Comparison of ENCODE assay signal across 8 mouse cellular contexts in genomic region chr11:97449601-97450293, GRCm38 (mm10). TPM values are rescaled to one million over a fixed set of nuclear protein-coding genes. Genes with fewer than 3 reads are reported as not detected.
A peak's percentile ranks its signal among the peaks of the same experiment; 100 is the strongest.
DNase-seq lines count a peak whose midpoint lies in the region; ATAC-seq and TF ChIP-seq lines count a peak whose summit lies in the region.

No protein-coding gene starts in this region.

- peak; percentile 92 for ATAC-seq in forebrain, embryonic 14.5 days
- peak; percentile 87 for ATAC-seq in heart, postnatal 0 days (ENCODE audit: insufficient read depth, low read depth)
- no peak for ATAC-seq in liver, embryonic 16.5 days (ENCODE audit: low read depth)
- peak; percentile 91 for ATAC-seq in neural tube, embryonic 14.5 days (ENCODE audit: low read depth)

- WGBS in forebrain, embryonic 14.5 days = 11% methylated on average over 15 of the region's 15 CpGs
- WGBS in heart, postnatal 0 days = 6% methylated on average over 15 of the region's 15 CpGs
- WGBS in liver, embryonic 16.5 days (ENCODE audit: insufficient replicate concordance) = 36% methylated on average over 15 of the region's 15 CpGs
- 12% methylated on average over 15 of the region's 15 CpGs for WGBS in neural tube, embryonic 14.5 days

- no peak overlapping the region for H3K27ac ChIP-seq in ES-Bruce4 (ENCODE audit: insufficient read depth, low read length)
- H3K27ac ChIP-seq in forebrain, embryonic 14.5 days (ENCODE audit: low read depth, low read length) = peak overlapping the region; percentile 60
- peak overlapping the region; percentile 80 for H3K27ac ChIP-seq in heart, postnatal 0 days (ENCODE audit: low read depth)
- peak overlapping the region; percentile 70 for H3K27ac ChIP-seq in liver, embryonic 16.5 days (ENCODE audit: low read length)
- peak overlapping the region; percentile 78 for H3K27ac ChIP-seq in neural tube, embryonic 14.5 days (ENCODE audit: low read depth, low read length)

- H3K36me3 ChIP-seq in ES-Bruce4 (ENCODE audit: control insufficient read depth, insufficient read depth, low read length, poor library complexity, severe bottlenecking) = peaks cover 27% of the 10 kb centered on the region
- H3K36me3 ChIP-seq in forebrain, embryonic 14.5 days (ENCODE audit: control insufficient read depth, insufficient read depth, low read length) = peaks cover 12% of the 10 kb centered on the region; the same call in 1 of the 2 replicates
- H3K36me3 ChIP-seq in heart, postnatal 0 days (replicated peaks; ENCODE audit: control insufficient read depth, insufficient read depth, low read length) = peaks cover 69% of the 10 kb centered on the region
- peaks cover 72% of the 10 kb centered on the region for H3K36me3 ChIP-seq in liver, embryonic 16.5 days (ENCODE audit: control insufficient read depth, insufficient read depth)
- peaks cover 3% of the 10 kb centered on the region; the same call in 1 of the 2 replicates for H3K36me3 ChIP-seq in neural tube, embryonic 14.5 days (ENCODE audit: control insufficient read depth, insufficient read depth, low read length)

- H3K4me1 ChIP-seq in ES-Bruce4 (ENCODE audit: control insufficient read depth, insufficient read depth, low read length) = peaks cover 9% of the 10 kb centered on the region
- peaks cover 21% of the 10 kb centered on the region for H3K4me1 ChIP-seq in forebrain, embryonic 14.5 days (ENCODE audit: control insufficient read depth, insufficient read depth, low read length)
- peaks cover 15% of the 10 kb centered on the region for H3K4me1 ChIP-seq in heart, postnatal 0 days (ENCODE audit: control insufficient read depth, insufficient read depth)
- peaks cover 59% of the 10 kb centered on the region for H3K4me1 ChIP-seq in liver, embryonic 16.5 days (ENCODE audit: control insufficient read depth, low read depth, low read length)
- peaks cover 31% of the 10 kb centered on the region for H3K4me1 ChIP-seq in neural tube, embryonic 14.5 days (ENCODE audit: control insufficient read depth, insufficient read depth, low read length)

- peak; percentile 82 for DNase-seq in cerebellum, adult 11-12 months
- DNase-seq in forebrain, embryonic 14.5 days (ENCODE audit: low spot score) = peak; percentile 91
- peak; percentile 89 for DNase-seq in heart, postnatal 0 days (ENCODE audit: low spot score)
- DNase-seq in kidney, postnatal 4 days = peak; percentile 85 to 91
- peak; percentile 54 for DNase-seq in yolk sac, embryonic 10.5 days (ENCODE audit: low spot score)

- H3K4me3 ChIP-seq in ES-Bruce4 (ENCODE audit: low read depth, low read length) = peak overlapping the region; percentile 46
- peak overlapping the region; percentile 48 for H3K4me3 ChIP-seq in forebrain, embryonic 14.5 days (ENCODE audit: low read depth, low read length)
- peak overlapping the region; percentile 35 for H3K4me3 ChIP-seq in heart, postnatal 0 days (ENCODE audit: low read depth, low read length)
- peak overlapping the region; percentile 30 for H3K4me3 ChIP-seq in liver, embryonic 16.5 days (ENCODE audit: low read depth, low read length)
- H3K4me3 ChIP-seq in neural tube, embryonic 14.5 days (ENCODE audit: low read depth, low read length) = peak overlapping the region; percentile 51

- H3K9me3 ChIP-seq in ES-Bruce4 (replicated peaks; ENCODE audit: control insufficient read depth, insufficient read depth, low read length, poor library complexity, severe bottlenecking) = no peaks in the 10 kb centered on the region
- no peaks in the 10 kb centered on the region for H3K9me3 ChIP-seq in forebrain, embryonic 14.5 days (replicated peaks; ENCODE audit: control insufficient read depth, low read length)
- H3K9me3 ChIP-seq in heart, postnatal 0 days (replicated peaks; ENCODE audit: control insufficient read depth, low read length) = no peaks in the 10 kb centered on the region
- no peaks in the 10 kb centered on the region for H3K9me3 ChIP-seq in liver, embryonic 16.5 days (replicated peaks; ENCODE audit: control insufficient read depth, low read length)
- no peaks in the 10 kb centered on the region for H3K9me3 ChIP-seq in neural tube, embryonic 14.5 days (ENCODE audit: control insufficient read depth, low read length)

- peak overlapping the region; percentile 61 for H3K4me2 ChIP-seq in forebrain, embryonic 14.5 days (ENCODE audit: low read length)
- peak overlapping the region; percentile 52 for H3K4me2 ChIP-seq in heart, postnatal 0 days (ENCODE audit: low read depth, low read length)
- peak overlapping the region; percentile 14; the same call in 1 of the 2 replicates for H3K4me2 ChIP-seq in liver, embryonic 16.5 days (ENCODE audit: low read depth, low read length)
- peak overlapping the region; percentile 91 for H3K4me2 ChIP-seq in neural tube, embryonic 14.5 days (ENCODE audit: low read depth, low read length)

- no peak for TF ChIP-seq CTCF in ES-Bruce4 (IDR thresholded peaks at IDR 0.05; ENCODE audit: low read depth, low read length)
- TF ChIP-seq CTCF in heart, postnatal 0 days (IDR thresholded peaks at IDR 0.05; ENCODE audit: low read depth) = no peak

- no peak for TF ChIP-seq POLR2A in ES-Bruce4 (IDR thresholded peaks at IDR 0.05; ENCODE audit: insufficient read depth, low read length)

- no peaks in the 10 kb centered on the region for H3K27me3 ChIP-seq in ES-Bruce4 (ENCODE audit: control insufficient read depth, insufficient read depth, low read length, poor library complexity, severe bottlenecking)
- H3K27me3 ChIP-seq in forebrain, embryonic 14.5 days (replicated peaks; ENCODE audit: control insufficient read depth, insufficient read depth, low read length) = no peaks in the 10 kb centered on the region
- no peaks in the 10 kb centered on the region for H3K27me3 ChIP-seq in heart, postnatal 0 days (ENCODE audit: control insufficient read depth, insufficient read depth, low read length)
- H3K27me3 ChIP-seq in liver, embryonic 16.5 days (ENCODE audit: control insufficient read depth, insufficient read depth, low read depth, low read length) = no peaks in the 10 kb centered on the region
- H3K27me3 ChIP-seq in neural tube, embryonic 14.5 days (ENCODE audit: control insufficient read depth, insufficient read depth, low read length) = no peaks in the 10 kb centered on the region

- no peak overlapping the region for H3K9ac ChIP-seq in ES-Bruce4 (ENCODE audit: low read depth, poor library complexity, severe bottlenecking)
- peak overlapping the region; percentile 73 for H3K9ac ChIP-seq in forebrain, embryonic 14.5 days (ENCODE audit: low read length)
- 0 out of 2 replicates have a peak overlapping the region, but pooled peaks have one; percentile 13 for H3K9ac ChIP-seq in heart, postnatal 0 days (replicated peaks; ENCODE audit: low read depth, low read length)
- H3K9ac ChIP-seq in liver, embryonic 16.5 days (ENCODE audit: low read depth, low read length) = peak overlapping the region; percentile 35; the same call in 1 of the 2 replicates
- peak overlapping the region; percentile 81 for H3K9ac ChIP-seq in neural tube, embryonic 14.5 days (replicated peaks; ENCODE audit: low read depth, low read length)

- TF ChIP-seq EP300 in ES-Bruce4 (IDR thresholded peaks at IDR 0.05; ENCODE audit: insufficient read depth, low read depth, low read length) = no peak
- 0 out of 2 replicates have a peak, but pooled peaks have one; percentile 23 for TF ChIP-seq EP300 in heart, postnatal 0 days (IDR thresholded peaks at IDR 0.05; ENCODE audit: low read depth)

RNA-seq across cellular contexts. Expression of gene Arhgap23, which starts 34.4 kb away (rescaled TPM):
- 30.3 and 32.5 TPM in 2 replicates for polyA plus RNA-seq in ES-Bruce4 (2011; ENCODE audit: insufficient read depth, insufficient read length, low read depth, missing spikeins)
- 5.4 and 6.3 TPM in 2 replicates for polyA plus RNA-seq in forebrain, embryonic 14.5 days (2014; fragmentation: Nextera tagmentation; extraction: Ambion mirVana)
- total RNA-seq in heart, postnatal 0 days (2014; rRNA removed; ENCODE audit: low replicate concordance) = 44.0 and 53.5 TPM in 2 replicates
- 3.7 and 3.8 TPM in 2 replicates for polyA plus RNA-seq in heart, postnatal 0 days (2015; fragmentation: Nextera tagmentation; extraction: Ambion mirVana)
- 4.8 and 5.4 TPM in 2 replicates for polyA plus RNA-seq in liver, embryonic 16.5 days (2015; fragmentation: Nextera tagmentation; extraction: Ambion mirVana)
- polyA plus RNA-seq in neural tube, embryonic 14.5 days (2014; fragmentation: Nextera tagmentation; extraction: Ambion mirVana) = 9.2 and 9.6 TPM in 2 replicates

RNA-seq across cellular contexts. Expression of gene 4933428G20Rik, which starts 50.4 kb away (rescaled TPM):
- polyA plus RNA-seq in ES-Bruce4 (2011; ENCODE audit: insufficient read depth, insufficient read length, low read depth, missing spikeins) = not detected in 2 replicates
- polyA plus RNA-seq in forebrain, embryonic 14.5 days (2014; fragmentation: Nextera tagmentation; extraction: Ambion mirVana) = 0.40 TPM in 1 of 2 replicates, not detected in the other
- not detected in 2 replicates for total RNA-seq in heart, postnatal 0 days (2014; rRNA removed; ENCODE audit: low replicate concordance)
- 0.45 TPM in 2 replicates for polyA plus RNA-seq in heart, postnatal 0 days (2015; fragmentation: Nextera tagmentation; extraction: Ambion mirVana)
- polyA plus RNA-seq in liver, embryonic 16.5 days (2015; fragmentation: Nextera tagmentation; extraction: Ambion mirVana) = 0.46 and 0.59 TPM in 2 replicates
- 0.26 and 0.33 TPM in 2 replicates for polyA plus RNA-seq in neural tube, embryonic 14.5 days (2014; fragmentation: Nextera tagmentation; extraction: Ambion mirVana)

Comparison
In these comparisons a context has a peak if more than half of its experiments do, and no peak if none do; other contexts are left out.
1. H3K4me2 ChIP-seq: peak in every context shown above with its lines; median percentile 91 in neural tube, embryonic 14.5 days; 61 in forebrain, embryonic 14.5 days; 52 in heart, postnatal 0 days; 14 in liver, embryonic 16.5 days.